Mouse (Mus musculus) lung, postnatal 10 days (tissue): ENCODE measurements at regions not wholly inside any gene's neighbourhood (a gene's known extent, or its start where the extent isn't known, plus 50 kb on each side); places are given as distances from the start of the nearest gene placed in this dataset.
"Not testable (repeated sequence)": the region's sequence is repeated elsewhere in the genome, so short reads cannot be mapped to it uniquely, and the experiment has no call there.

Experiments
- DNase-seq: peaks from one replicate; pipeline ENCODE4 v3.0.0; 2021

DNA sequence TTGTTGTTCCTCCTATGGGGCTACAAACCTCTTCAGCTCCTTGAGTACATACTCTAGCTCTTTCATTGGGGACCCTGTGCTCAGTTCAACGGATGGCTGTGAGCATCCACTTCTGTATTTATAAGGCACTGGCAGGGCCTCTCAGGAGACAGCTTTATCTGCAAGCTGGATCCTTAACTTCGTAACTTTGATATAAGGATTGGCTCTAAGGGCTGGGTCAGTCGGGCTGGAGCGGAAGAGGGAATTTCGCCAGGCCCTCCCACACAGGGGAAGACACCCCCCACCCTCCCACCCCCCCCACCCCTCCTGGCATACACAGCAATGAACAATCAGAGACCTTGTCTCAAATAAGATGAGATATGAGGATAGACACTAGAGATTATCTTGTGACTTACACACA is 304.3 kb upstream of the Chordc1 start:
- peak; percentile 31 for DNase-seq

DNA sequence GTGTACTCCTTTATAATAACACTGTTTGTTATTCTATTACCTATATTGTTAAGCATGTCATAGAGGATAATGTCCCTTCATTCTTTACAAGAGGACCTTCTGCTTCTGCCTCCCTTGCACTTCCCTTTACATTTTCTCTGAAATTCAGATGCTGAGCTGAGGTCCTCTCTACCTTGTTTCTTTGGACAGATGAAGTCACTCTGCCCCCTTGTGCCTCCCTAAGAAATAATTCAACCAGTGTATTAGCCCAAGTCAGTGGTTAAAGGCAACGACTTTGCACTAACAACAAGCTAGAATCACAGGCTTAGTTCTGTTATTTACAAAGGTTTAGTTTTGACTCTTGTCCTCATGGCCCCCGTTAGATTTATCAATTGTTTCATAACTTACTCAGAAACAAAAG is 289.4 kb upstream of the Chordc1 start:
- no peak for DNase-seq

DNA sequence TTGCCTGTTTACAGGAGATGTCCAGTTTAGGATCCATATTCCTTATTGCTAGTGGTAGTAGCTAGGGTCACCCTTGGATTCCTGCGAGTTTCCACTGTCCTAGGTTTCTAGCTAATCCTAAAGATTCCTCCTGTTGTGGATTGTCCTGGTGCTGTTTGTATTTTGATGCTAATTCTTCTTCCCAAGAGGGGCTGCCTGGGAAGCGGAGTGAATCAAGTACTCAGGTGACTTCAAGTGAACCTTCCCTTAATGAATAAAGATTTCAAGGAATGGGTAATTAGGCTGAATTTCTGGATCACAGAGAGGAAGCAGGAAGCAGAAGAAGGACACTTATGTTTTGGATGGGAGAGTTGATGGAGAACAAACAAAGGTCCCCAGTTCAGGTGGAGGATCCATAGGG is 250.6 kb upstream of the Chordc1 start:
- no peak for DNase-seq

DNA sequence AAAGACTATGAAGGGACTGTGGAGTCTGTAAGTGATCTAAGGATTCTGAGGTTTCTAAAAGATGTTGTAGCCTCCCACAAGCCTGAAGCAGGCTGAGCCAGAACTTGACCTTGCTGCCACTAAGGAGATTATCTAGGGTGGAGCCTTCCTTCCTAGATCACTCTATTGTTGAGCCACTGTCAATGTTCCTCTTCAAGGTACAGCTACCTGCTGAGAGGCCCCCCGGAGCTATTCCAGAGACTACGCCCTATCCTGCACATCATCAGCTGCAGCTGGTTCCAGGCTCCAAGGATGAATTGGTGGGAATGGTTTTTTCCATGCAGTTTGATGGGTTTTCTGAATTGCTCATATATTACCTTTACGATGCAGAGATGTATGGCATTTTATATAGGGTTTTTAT is 249.3 kb upstream of the Chordc1 start:
- DNase-seq: not testable (repeated sequence)

DNA sequence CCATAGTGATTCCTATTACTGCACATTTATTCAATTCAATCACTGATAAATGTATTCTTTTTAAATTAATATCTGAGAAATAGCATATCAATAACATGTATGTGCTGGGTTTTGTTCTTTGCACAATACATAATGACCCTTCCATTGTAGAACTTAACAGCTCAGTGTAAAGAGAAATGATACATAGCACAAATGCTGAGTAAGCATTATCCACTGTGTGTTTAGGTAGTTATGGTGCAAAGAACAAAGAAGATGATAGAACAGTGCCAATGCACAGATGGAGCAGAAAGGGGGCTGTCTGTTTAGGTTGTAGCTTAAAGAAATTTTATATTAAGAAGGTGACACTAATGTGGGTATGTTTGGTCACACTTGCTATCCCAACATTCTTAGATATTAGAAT is 215.0 kb upstream of the Chordc1 start:
- no peak for DNase-seq

DNA sequence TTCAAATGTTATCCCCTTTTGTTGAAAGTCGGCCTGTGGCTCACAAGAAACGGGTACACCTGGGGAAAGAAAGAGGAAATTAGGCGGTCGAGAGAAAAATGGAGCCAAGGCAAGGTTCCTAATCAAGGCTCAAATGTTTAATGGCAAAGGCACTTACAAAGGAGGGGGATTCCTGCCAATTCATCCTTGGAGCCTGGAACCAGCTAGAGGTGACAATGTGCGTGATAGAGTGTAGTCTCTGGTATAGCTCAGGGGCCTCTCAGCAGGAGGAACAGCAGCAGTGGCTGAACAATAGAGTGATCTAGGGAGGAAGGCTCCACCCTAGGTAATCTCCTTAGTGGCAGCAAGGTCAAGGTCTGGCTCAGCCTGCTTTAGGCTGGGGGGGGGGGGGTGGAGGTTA is 213.5 kb upstream of the Chordc1 start:
- not testable (repeated sequence) for DNase-seq

DNA sequence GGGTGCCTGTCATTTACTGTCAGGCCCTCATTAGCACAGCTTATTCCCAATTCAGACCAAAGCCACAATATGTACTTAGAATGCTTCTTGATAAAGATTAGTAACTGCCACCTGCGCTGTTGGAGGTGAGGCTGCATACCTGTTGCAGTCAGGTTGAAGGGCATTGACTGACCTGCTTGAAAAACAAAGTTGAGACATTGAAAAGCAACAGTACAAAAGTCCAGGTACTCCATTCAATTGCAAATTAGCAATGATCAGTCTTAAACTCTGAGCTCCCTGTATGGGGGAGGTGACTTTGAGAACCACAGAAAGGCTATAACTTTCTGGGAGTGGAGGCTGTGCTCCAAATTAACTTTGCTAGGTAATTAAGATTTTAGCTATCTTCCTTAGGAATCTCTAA is 212.8 kb upstream of the Chordc1 start:
- DNase-seq: not testable (repeated sequence)
